Mouse (Mus musculus): ENCODE measurements around the gene Cabp1. TPM values are rescaled to one million over a fixed set of nuclear protein-coding genes. Genes with fewer than 3 reads are reported as not detected.

Gene Cabp1
- polyA plus RNA-seq, 1 experiment from 2014 or later, result 1.2 TPM

GRCm38 (mm10) chr5:115140726-115141125 is 53.5 kb downstream of the Cabp1 start:
- Histone ChIP-seq H3K4me1 (ENCODE audit: control insufficient read depth, insufficient read depth, low read length) (no peaks in the 10 kb centered on the region), H3K9me3 (ENCODE audit: control insufficient read depth, low read length) (no peaks in the 10 kb centered on the region)
- WGBS, result 54% methylated on average over 3 of the region's 3 CpGs

GRCm38 (mm10) chr5:115139124-115139523 is 55.1 kb downstream of the Cabp1 start:
- Histone ChIP-seq H3K27ac (replicated peaks; ENCODE audit: low read depth, low read length) (no peak overlapping the region), H3K36me3 (ENCODE audit: control insufficient read depth, insufficient read depth, low read length) (no peaks in the 10 kb centered on the region), H3K4me1 (ENCODE audit: control insufficient read depth, insufficient read depth, low read length) (no peaks in the 10 kb centered on the region), H3K9ac (ENCODE audit: low read length) (no peak overlapping the region), H3K9me3 (ENCODE audit: control insufficient read depth, low read length) (no peaks in the 10 kb centered on the region), H3K4me3 (ENCODE audit: low read depth, low read length) (no peak overlapping the region), H3K4me2 (ENCODE audit: low read depth, severe bottlenecking) (no peak overlapping the region), H3K27me3 (ENCODE audit: control insufficient read depth, insufficient read depth, low read length) (no peaks in the 10 kb centered on the region)
- ATAC-seq (ENCODE audit: insufficient number of reproducible peaks, low FRiP score, low TSS enrichment, low read depth) (no peak), DNase-seq (ENCODE audit: low spot score) (no peak)
- 62% methylated on average over 4 of the region's 4 CpGs for WGBS

More at GRCm38 (mm10) chr5:115140726-115141125, 53.5 kb downstream of the Cabp1 start:
- no peak for DNase-seq (ENCODE audit: low spot score)
- ATAC-seq (ENCODE audit: insufficient number of reproducible peaks, low FRiP score, low TSS enrichment, low read depth), result no peak
- no peak overlapping the region for H3K4me3 ChIP-seq (ENCODE audit: low read depth, low read length)
- H3K4me2 ChIP-seq (ENCODE audit: low read depth, severe bottlenecking), result no peak overlapping the region
- H3K9ac ChIP-seq (ENCODE audit: low read length), result no peak overlapping the region
- no peak overlapping the region for H3K27ac ChIP-seq (replicated peaks; ENCODE audit: low read depth, low read length)
- H3K36me3 ChIP-seq (ENCODE audit: control insufficient read depth, insufficient read depth, low read length), result 0 out of 2 replicates have a peak, but pooled peaks cover 2% of the 10 kb centered on the region
- H3K27me3 ChIP-seq (ENCODE audit: control insufficient read depth, insufficient read depth, low read length), result no peaks in the 10 kb centered on the region

- Histone ChIP-seq H3K27me3 (ENCODE audit: control insufficient read depth, insufficient read depth, low read length) (no peaks in the 10 kb centered on the region), H3K4me2 (ENCODE audit: low read depth, severe bottlenecking) (peak within 1 kb of the TSS; percentile 69), H3K27ac (replicated peaks; ENCODE audit: low read depth, low read length) (no peak within 1 kb of the TSS), H3K36me3 (ENCODE audit: control insufficient read depth, insufficient read depth, low read length) (peaks cover 6% of the 10 kb centered on the region; the same call in 1 of the 2 replicates), H3K9ac (ENCODE audit: low read length) (peak within 1 kb of the TSS; percentile 80), H3K4me3 (ENCODE audit: low read depth, low read length) (peak within 1 kb of the TSS; percentile 79), H3K4me1 (ENCODE audit: control insufficient read depth, insufficient read depth, low read length) (peaks cover 8% of the 10 kb centered on the region; the same call in 1 of the 2 replicates), H3K9me3 (ENCODE audit: control insufficient read depth, low read length) (no peaks in the 10 kb centered on the region)
- under 1% methylated on average over 65 of the region's 81 CpGs for WGBS
- DNase-seq (ENCODE audit: low spot score) (peak; percentile 92), ATAC-seq (ENCODE audit: insufficient number of reproducible peaks, low FRiP score, low TSS enrichment, low read depth) (peak; percentile 87)
These were observed 59.7 kb downstream of the Cabp1 start, which contains the start of gene Unc119b for GRCm38 (mm10) chr5:115134234-115135165. TSS of gene Unc119b (minus strand) at chr5:115134975.

- H3K27me3 ChIP-seq (ENCODE audit: control insufficient read depth, insufficient read depth, low read length), result no peaks in the 10 kb centered on the region
- H3K9me3 ChIP-seq (ENCODE audit: control insufficient read depth, low read length), result no peaks in the 10 kb centered on the region
- 64% methylated on average over 6 of the region's 6 CpGs for WGBS
- ATAC-seq (ENCODE audit: insufficient number of reproducible peaks, low FRiP score, low TSS enrichment, low read depth) (no peak), DNase-seq (ENCODE audit: low spot score) (no peak)
- peak overlapping the region; percentile 69 for H3K4me2 ChIP-seq (ENCODE audit: low read depth, severe bottlenecking)
- peak overlapping the region; percentile 79 for H3K4me3 ChIP-seq (ENCODE audit: low read depth, low read length)
- no peak overlapping the region for H3K27ac ChIP-seq (replicated peaks; ENCODE audit: low read depth, low read length)
- H3K9ac ChIP-seq (ENCODE audit: low read length), result peak overlapping the region; percentile 80
- peaks cover 8% of the 10 kb centered on the region; the same call in 1 of the 2 replicates for H3K4me1 ChIP-seq (ENCODE audit: control insufficient read depth, insufficient read depth, low read length)
- peaks cover 6% of the 10 kb centered on the region; the same call in 1 of the 2 replicates for H3K36me3 ChIP-seq (ENCODE audit: control insufficient read depth, insufficient read depth, low read length)
These were observed 60.7 kb downstream of the Cabp1 start for GRCm38 (mm10) chr5:115133358-115134066.

DNA sequence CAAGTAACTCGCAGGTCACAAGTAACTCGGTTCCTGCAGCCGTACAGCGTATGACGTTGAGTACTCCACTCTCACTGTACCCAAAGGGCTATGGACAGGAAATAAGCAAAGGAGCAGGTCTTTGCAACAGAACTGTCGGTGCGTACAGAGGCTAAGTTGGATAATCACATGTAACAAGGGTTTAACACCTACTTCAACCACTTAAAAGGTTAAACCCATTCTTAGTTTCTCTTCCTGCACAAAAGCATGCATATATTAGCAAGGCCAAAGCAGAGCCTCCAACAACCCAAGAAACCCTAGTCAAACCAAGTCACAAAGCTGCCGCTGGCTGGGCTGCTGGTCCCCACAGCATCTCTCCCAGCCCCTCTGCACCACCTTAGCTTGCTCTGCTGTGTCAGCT is 61.7 kb downstream of the Cabp1 start:
- H3K9ac ChIP-seq (ENCODE audit: low read length), result no peak overlapping the region

GRCm38 (mm10) chr5:115129328-115129727 is 64.9 kb downstream of the Cabp1 start:
- Histone ChIP-seq H3K27me3 (ENCODE audit: control insufficient read depth, insufficient read depth, low read length) (no peaks in the 10 kb centered on the region), H3K36me3 (ENCODE audit: control insufficient read depth, insufficient read depth, low read length) (peaks cover 13% of the 10 kb centered on the region)

More for the DNA sequence above, 61.7 kb downstream of the Cabp1 start:
- H3K9me3 ChIP-seq (ENCODE audit: control insufficient read depth, low read length), result no peaks in the 10 kb centered on the region
- H3K27me3 ChIP-seq (ENCODE audit: control insufficient read depth, insufficient read depth, low read length), result no peaks in the 10 kb centered on the region
- WGBS, result 90% methylated on average over 8 of the region's 8 CpGs
- H3K36me3 ChIP-seq (ENCODE audit: control insufficient read depth, insufficient read depth, low read length), result peaks cover 6% of the 10 kb centered on the region; the same call in 1 of the 2 replicates
- H3K4me2 ChIP-seq (ENCODE audit: low read depth, severe bottlenecking), result no peak overlapping the region; the same call in 1 of the 2 replicates
- DNase-seq (ENCODE audit: low spot score), result no peak
- H3K4me1 ChIP-seq (ENCODE audit: control insufficient read depth, insufficient read depth, low read length), result peaks cover 8% of the 10 kb centered on the region; the same call in 1 of the 2 replicates
- no peak overlapping the region for H3K4me3 ChIP-seq (ENCODE audit: low read depth, low read length)
- no peak overlapping the region for H3K27ac ChIP-seq (replicated peaks; ENCODE audit: low read depth, low read length)
- no peak for ATAC-seq (ENCODE audit: insufficient number of reproducible peaks, low FRiP score, low TSS enrichment, low read depth)

DNA sequence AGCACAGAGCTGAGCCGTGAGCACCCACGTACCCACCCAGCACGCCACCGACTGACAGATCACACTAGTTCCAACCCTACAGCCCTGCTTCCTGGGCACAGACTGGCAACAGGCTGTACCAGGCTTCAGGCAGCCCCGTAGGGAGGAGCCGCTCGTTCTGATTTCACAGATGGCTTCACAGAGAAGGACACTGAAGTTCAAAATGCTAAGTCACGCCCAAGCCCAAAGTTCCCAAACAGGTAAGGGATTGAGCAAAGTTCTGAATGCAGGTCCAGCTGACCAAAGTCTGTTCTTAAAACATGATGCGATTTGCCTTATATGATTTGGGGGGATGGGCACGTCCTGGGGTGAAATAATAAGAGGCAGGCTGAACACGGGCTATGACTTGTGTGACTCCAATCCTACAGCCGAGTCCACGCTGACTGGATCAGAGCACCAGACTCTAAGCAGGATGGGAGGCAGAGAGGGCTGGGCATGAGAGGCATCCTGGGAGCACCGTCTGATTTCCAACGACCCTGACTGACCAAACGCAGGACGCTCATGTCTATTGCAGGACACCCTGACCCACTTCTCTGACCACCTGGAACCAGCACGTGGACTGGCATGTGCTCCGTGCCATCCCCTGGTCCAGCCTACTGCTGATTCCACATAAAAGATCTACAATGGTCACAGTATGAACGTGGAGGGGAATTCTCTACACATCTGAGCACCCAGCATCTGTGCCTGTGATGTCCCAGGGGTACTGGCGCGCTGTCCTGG is 66.6 kb downstream of the Cabp1 start:
- Histone ChIP-seq H3K9me3 (ENCODE audit: control insufficient read depth, low read length) (no peaks in the 10 kb centered on the region), H3K36me3 (ENCODE audit: control insufficient read depth, insufficient read depth, low read length) (peaks cover 18% of the 10 kb centered on the region), H3K9ac (ENCODE audit: low read length) (no peak overlapping the region), H3K27ac (replicated peaks; ENCODE audit: low read depth, low read length) (no peak overlapping the region), H3K4me1 (ENCODE audit: control insufficient read depth, insufficient read depth, low read length) (0 out of 2 replicates have a peak, but pooled peaks cover 2% of the 10 kb centered on the region), H3K27me3 (ENCODE audit: control insufficient read depth, insufficient read depth, low read length) (no peaks in the 10 kb centered on the region), H3K4me2 (ENCODE audit: low read depth, severe bottlenecking) (no peak overlapping the region), H3K4me3 (ENCODE audit: low read depth, low read length) (no peak overlapping the region)
- ATAC-seq (ENCODE audit: insufficient number of reproducible peaks, low FRiP score, low TSS enrichment, low read depth) (no peak), DNase-seq (ENCODE audit: low spot score) (no peak)
- WGBS, result 94% methylated on average over 22 of the region's 22 CpGs

More at GRCm38 (mm10) chr5:115129328-115129727, 64.9 kb downstream of the Cabp1 start:
- Histone ChIP-seq H3K27ac (replicated peaks; ENCODE audit: low read depth, low read length) (no peak overlapping the region), H3K4me2 (ENCODE audit: low read depth, severe bottlenecking) (no peak overlapping the region), H3K9ac (ENCODE audit: low read length) (no peak overlapping the region), H3K4me3 (ENCODE audit: low read depth, low read length) (no peak overlapping the region), H3K9me3 (ENCODE audit: control insufficient read depth, low read length) (no peaks in the 10 kb centered on the region), H3K4me1 (ENCODE audit: control insufficient read depth, insufficient read depth, low read length) (peaks cover 10% of the 10 kb centered on the region; the same call in 1 of the 2 replicates)
- ATAC-seq (ENCODE audit: insufficient number of reproducible peaks, low FRiP score, low TSS enrichment, low read depth), result no peak
- no peak for DNase-seq (ENCODE audit: low spot score)
- WGBS, result 91% methylated on average over 6 of the region's 6 CpGs
